Mouse (Mus musculus) adrenal gland, postnatal 10 days (tissue): ENCODE data around the gene Aldoart1. TPM values are rescaled to one million over a fixed set of nuclear protein-coding genes. Genes with fewer than 3 reads are reported as not detected.

Experiments used
- DNase-seq: peaks from one replicate; pipeline ENCODE4 v3.0.0; 2021; ENCODE audit warnings: mixed read lengths
- long read RNA-seq, 2 experiments: library from polyadenylated mRNA; stranded (forward); transcript quantifications; one replicate each; pipeline ENCODE4 v2.0.0; 2021
- total RNA-seq, 2 experiments: library from RNA; stranded (reverse); gene quantifications; 2 replicates each; pipeline ENCODE4 v1.2.3; 2021

The Aldoart1 gene
- total RNA-seq, result not detected
- long read RNA-seq, experiment 1, result 0 reads
- long read RNA-seq, experiment 2, result 0 reads

- DNase-seq, result no peak
These were observed at the start of gene Aldoart1 for GRCm38 (mm10) chr4:72852534-72852933. Gene Aldoart1 (minus strand): TSS chr4:72852634.

DNA sequence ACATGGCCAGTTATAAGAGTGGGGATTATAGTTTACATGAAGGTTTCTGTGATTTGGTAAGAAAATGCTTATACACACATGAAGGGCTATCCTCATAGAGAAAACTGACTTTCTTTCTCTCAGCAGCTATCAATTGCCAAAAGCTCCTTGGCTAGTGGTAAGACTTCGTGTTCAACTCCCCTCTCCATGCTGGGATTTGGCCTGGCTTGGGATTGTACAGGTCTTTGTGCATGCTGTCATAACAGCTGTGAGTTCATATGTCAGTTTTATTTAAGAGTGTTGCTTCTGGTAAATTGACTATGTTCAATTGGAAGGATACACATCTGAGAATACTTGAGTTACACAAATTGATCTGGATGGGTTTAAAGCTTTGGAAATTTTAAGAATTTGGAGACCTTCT, 49.1 kb upstream of the Aldoart1 start:
- DNase-seq, result no peak

- no peak for DNase-seq
These were observed 13.1 kb upstream of the Aldoart1 start for GRCm38 (mm10) chr4:72865371-72866075.

DNA sequence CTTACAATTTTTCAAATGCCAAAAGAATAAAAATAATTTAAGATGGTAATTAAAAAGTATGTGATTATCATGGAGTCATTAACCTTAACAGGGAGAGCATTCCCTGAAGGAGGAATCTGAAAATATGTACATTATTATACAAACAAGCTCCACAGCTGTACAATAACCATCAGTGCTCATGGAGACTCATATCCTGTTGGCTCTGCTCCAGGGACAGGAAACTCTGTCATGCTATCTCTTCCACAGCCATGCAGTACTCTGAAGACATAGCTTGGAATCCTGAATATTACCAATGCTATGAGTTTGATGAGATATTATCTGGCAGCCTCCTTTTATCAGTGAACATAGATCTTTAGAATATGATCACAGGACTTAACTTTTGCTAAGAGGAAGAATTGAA, 8.2 kb downstream of the Aldoart1 start:
- DNase-seq, result no peak

DNA sequence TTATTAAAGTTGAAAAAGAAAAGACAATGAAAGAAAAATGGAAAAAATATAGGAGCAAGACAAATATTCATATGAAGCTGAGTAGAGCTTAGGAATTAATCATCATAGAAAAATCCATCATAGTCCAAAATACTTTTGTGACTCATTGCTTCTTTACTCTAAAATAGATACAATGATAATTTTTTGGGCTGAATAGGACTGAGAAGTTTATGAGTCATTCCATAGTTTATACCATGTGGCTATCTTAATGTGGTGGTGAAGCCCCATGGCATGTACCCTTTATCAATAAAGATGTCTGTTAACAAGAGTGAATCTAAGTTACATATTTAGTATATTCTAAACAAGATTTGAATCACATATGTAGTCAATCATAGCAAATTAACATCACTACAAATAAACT, 9.4 kb downstream of the Aldoart1 start:
- DNase-seq, result no peak

DNA sequence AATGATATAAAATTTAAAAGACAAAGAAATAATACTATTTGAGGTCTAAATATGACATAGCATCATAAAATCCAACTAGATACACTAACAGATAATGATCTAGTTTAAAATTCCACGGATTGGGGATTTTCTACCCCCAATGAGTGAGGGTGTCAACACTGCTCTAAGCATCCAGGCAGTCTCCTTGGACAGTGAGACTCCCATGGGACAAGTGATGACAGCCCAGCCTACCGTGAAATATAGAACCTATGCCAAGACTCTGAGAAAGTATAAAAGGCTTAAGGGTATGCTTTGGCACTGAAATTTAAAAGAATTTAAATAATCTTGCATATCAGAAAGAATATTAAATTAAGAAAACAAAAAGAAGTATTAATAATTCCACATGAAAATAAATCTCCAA, 16.0 kb downstream of the Aldoart1 start:
- no peak for DNase-seq

DNA sequence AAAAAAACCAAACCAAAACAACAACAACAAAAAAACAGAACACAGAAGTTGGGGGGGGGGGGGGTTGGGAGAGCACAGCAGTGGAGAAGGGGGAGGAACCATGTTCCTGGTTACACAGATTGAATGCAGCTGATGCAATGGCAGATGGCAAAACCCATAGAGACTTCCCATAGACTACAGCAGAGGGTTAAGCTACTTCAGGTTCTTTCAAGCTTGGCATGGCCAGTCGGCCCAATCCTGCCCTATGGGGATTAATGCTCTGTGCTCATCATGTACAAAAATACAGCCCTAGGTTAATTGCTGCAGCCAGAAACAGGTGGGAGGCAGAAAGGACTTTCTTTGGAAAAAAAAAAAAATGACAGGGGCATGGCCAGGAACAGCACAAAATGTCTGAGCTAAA, 17.0 kb downstream of the Aldoart1 start:
- no peak for DNase-seq

DNA sequence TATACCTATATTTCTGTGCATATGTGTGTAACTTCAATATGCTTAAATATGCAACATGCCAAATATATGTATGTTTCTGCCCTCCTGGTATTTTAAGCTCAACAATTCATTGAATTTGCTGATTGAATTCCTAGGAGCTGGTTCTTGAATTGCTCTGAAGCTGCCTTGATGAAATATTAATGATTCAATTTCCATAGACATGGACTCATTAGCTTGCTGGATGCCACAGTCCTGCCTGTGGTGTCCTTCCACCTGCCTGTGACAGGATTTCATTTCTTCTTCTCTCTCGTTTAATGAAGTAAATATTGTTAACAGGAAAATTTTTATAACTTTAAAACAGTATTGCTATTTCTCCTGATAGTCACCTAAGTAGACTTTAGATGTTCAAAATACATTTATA, 51.6 kb downstream of the Aldoart1 start:
- no peak for DNase-seq
